Mouse (Mus musculus) gastrocnemius, adult 18-20 months (tissue): ENCODE measurements at regions not wholly inside any gene's neighbourhood (a gene's known extent, or its start where the extent isn't known, plus 50 kb on each side); places are given as distances from the start of the nearest gene placed in this dataset.

Experiments
- DNase-seq: peaks from one replicate; pipeline ENCODE4 v3.0.0; 2021; ENCODE audit warnings: low spot score

- DNase-seq: no peak
Observed at GRCm38 (mm10) chr4:109610222-109610621, 56.8 kb downstream of the Cdkn2c start.

GRCm38 (mm10) chr4:109609770-109610169, 57.2 kb downstream of the Cdkn2c start:
- no peak for DNase-seq

GRCm38 (mm10) chr4:109589760-109590312, 58.7 kb upstream of the 4930522H14Rik start:
- peak; percentile 3 for DNase-seq

GRCm38 (mm10) chr4:109583185-109583786, 52.2 kb upstream of the 4930522H14Rik start:
- DNase-seq: no peak

- no peak for DNase-seq
Observed at GRCm38 (mm10) chr4:109582523-109582922, 51.4 kb upstream of the 4930522H14Rik start.
